Mouse (Mus musculus) ES-E14 (cell line): ENCODE measurements at regions not wholly inside any gene's neighbourhood (a gene's known extent, or its start where the extent isn't known, plus 50 kb on each side); places are given as distances from the start of the nearest gene placed in this dataset.

Experiments used
- DNase-seq: peaks from one replicate; pipeline ENCODE4 v3.0.0-alpha.2; 2013; ENCODE audit warnings: low read depth, low spot score
- H3K27ac ChIP-seq: 2 replicates; pipeline ENCODE4 v1.5.1; 2012; ENCODE audit warnings: low read depth, mild to moderate bottlenecking, low read length, moderate library complexity, mixed read lengths; ENCODE audit not compliant: poor library complexity, insufficient read depth, severe bottlenecking
- H3K36me3 ChIP-seq: 2 replicates; pipeline ENCODE4 v1.6.1; 2012; ENCODE audit warnings: mild to moderate bottlenecking, low read length, moderate library complexity, mixed read lengths; ENCODE audit not compliant: control insufficient read depth, poor library complexity, insufficient read depth, severe bottlenecking
- H3K4me1 ChIP-seq, 2 experiments: fragments of 150-350 bp in 1 of 2; sonication (generic) in 1 of 2; 2 replicates each; pipeline ENCODE4 v1.6.1; 2012; ENCODE audit warnings: low read length in 2 of 2, mild to moderate bottlenecking in 1 of 2, mixed read lengths in 1 of 2; ENCODE audit not compliant: control insufficient read depth in 2 of 2, insufficient read depth in 2 of 2, poor library complexity in 1 of 2
- H3K4me3 ChIP-seq, 2 experiments: fragments of 150-350 bp in 1 of 2; sonication (generic) in 1 of 2; 2 replicates each; pipeline ENCODE4 v1.5.1; 2012; ENCODE audit warnings: low read length in 2 of 2, low read depth in 1 of 2, mild to moderate bottlenecking in 1 of 2, mixed read lengths in 1 of 2; ENCODE audit not compliant: insufficient read depth in 1 of 2, poor library complexity in 1 of 2, severe bottlenecking in 1 of 2
- H3K9ac ChIP-seq: 2 replicates; pipeline ENCODE4 v1.6.1; 2012; ENCODE audit warnings: low read depth, mild to moderate bottlenecking, low read length, mixed read lengths; ENCODE audit not compliant: poor library complexity, insufficient read depth, severe bottlenecking
- H3K9me3 ChIP-seq: fragments of 150-350 bp; sonication (generic); 2 replicates; pipeline ENCODE4 v1.6.1; 2012; ENCODE audit warnings: low read depth, mild to moderate bottlenecking, low read length; ENCODE audit not compliant: control insufficient read depth, insufficient read depth
- CHD2 ChIP-seq: IDR thresholded peaks from 2 replicates; pipeline ENCODE4 v1.6.1; 2014; ENCODE audit warnings: mild to moderate bottlenecking, low read depth, low read length, inconsistent platforms
- HCFC1 ChIP-seq: IDR thresholded peaks from 2 replicates; pipeline ENCODE4 v1.6.1; 2012; ENCODE audit warnings: low read length, inconsistent platforms, borderline replicate concordance; ENCODE audit not compliant: insufficient read depth
- MAFK ChIP-seq: IDR thresholded peaks from 2 replicates; pipeline ENCODE4 v1.6.1; 2014; ENCODE audit warnings: mild to moderate bottlenecking, low read depth, low read length, inconsistent platforms; ENCODE audit not compliant: insufficient read depth
- ZC3H11A ChIP-seq: IDR thresholded peaks from 2 replicates; pipeline ENCODE4 v1.6.1; 2012; ENCODE audit warnings: low read depth, mild to moderate bottlenecking, inconsistent platforms, low read length, borderline replicate concordance
- ZNF384 ChIP-seq: IDR thresholded peaks from 2 replicates; pipeline ENCODE4 v1.6.1; 2012; ENCODE audit warnings: low read depth, low read length, inconsistent platforms
- in situ Hi-C, 2 experiments: fragments of 600-800 bp; cut with MboI; formaldehyde crosslinking; loops; one replicate each; pipeline ENCODE4 v1.15.1; 2025; ENCODE audit warnings: low sequenced_read_pairs in 2 of 2, inconsistent platforms in 1 of 2; ENCODE audit not compliant: unreplicated experiment in 2 of 2

DNA sequence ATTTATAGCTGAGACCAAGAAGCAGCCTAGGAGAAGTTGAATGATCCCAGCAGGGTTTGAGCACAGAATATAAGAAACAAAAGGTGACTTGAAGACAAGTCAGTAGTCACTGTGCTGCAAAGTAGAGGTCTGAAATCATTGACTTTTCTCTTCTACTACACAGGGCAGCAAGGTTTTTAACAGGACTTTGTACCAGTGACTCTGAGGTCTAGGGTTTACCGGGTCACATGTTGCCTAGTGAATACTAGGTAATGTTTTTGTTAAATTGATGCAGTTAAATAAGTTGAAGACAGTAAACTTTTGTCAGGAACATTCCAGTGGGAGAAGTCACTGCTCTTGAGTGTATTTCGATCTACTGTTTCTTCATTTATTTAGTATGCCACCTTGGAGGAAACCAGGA is 433.4 kb downstream of the 1700129C05Rik start:
- Histone ChIP-seq H3K9me3 (no peaks in the 10 kb centered on the region), H3K4me3 (no peak overlapping the region), H3K9ac (no peak overlapping the region), H3K27ac (no peak overlapping the region), H3K36me3 (no peaks in the 10 kb centered on the region), H3K4me1 (no peaks in the 10 kb centered on the region)
- DNase-seq, result no peak
- no peak for TF ChIP-seq MAFK
- TF ChIP-seq CHD2, result no peak
- TF ChIP-seq ZNF384, result no peak
- TF ChIP-seq HCFC1, result no peak
- TF ChIP-seq ZC3H11A, result no peak
- in situ Hi-C loops, result no loop called here

DNA sequence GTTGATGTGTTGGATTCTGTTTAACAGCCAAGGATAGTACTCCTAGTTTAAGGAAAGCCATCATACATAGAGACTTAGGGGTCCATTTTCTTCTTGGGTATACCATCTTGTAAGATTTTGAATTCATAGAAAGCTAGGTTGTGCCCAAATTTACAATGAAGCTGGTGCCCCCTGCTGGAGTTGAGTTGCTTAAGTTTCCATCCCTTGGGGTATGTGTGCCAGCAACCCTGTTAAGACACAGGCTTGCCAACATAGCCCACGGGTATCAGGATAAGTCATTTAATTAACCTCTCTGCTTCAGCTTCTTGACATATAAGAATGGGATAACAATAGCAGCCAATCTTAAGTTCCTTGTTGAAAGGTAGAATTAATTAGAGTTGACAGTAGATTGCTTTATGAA is 440.9 kb downstream of the 1700129C05Rik start:
- no peak overlapping the region for H3K9ac ChIP-seq
- H3K4me3 ChIP-seq, result no peak overlapping the region
- TF ChIP-seq ZNF384 (no peak), MAFK (no peak), CHD2 (no peak), ZC3H11A (no peak), HCFC1 (no peak)
- DNase-seq, result peak; percentile 20
- no peaks in the 10 kb centered on the region for H3K36me3 ChIP-seq
- no peaks in the 10 kb centered on the region for H3K4me1 ChIP-seq
- no peaks in the 10 kb centered on the region for H3K9me3 ChIP-seq
- no peak overlapping the region for H3K27ac ChIP-seq
- in situ Hi-C loops, result no loop called here

DNA sequence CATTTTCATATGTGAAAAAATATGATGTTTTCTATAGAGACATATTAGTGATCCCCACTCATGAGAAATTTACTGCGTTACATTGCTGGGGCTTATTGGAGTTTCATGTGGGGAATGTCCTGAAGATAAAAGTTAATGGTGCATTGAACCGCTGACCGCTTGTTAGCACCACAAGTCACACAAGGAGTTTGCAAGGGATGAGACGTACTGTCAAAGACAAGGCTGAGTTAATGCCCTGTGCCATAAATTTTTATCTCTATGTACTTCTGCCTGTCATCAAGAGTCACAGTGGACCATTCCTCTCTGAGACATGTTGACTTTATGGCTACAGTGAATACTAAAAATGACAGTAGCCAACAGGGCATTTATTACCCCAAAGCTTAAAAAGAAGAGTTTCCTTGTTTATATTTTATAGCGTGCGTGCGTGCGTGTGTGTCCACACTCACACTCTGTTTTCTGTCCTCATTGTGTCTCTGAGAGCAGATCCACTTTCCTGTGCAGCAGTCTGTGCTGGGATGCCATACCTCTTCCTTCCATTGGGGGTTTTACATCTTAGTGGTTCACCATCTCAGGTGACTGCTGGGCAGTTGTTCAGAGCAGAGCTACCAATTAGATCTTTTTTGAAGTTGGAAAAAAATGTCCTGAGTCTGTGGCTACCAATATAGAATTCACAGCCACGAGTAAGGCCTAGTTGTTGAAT is 451.4 kb downstream of the 1700129C05Rik start:
- in situ Hi-C loops, result no loop called here
- Histone ChIP-seq H3K36me3 (no peaks in the 10 kb centered on the region), H3K4me1 (no peaks in the 10 kb centered on the region), H3K4me3 (no peak overlapping the region), H3K27ac (no peak overlapping the region), H3K9ac (no peak overlapping the region), H3K9me3 (no peaks in the 10 kb centered on the region)
- TF ChIP-seq HCFC1, result no peak
- no peak for TF ChIP-seq ZNF384
- no peak for TF ChIP-seq ZC3H11A
- TF ChIP-seq CHD2, result no peak
- no peak for TF ChIP-seq MAFK
- DNase-seq, result no peak

DNA sequence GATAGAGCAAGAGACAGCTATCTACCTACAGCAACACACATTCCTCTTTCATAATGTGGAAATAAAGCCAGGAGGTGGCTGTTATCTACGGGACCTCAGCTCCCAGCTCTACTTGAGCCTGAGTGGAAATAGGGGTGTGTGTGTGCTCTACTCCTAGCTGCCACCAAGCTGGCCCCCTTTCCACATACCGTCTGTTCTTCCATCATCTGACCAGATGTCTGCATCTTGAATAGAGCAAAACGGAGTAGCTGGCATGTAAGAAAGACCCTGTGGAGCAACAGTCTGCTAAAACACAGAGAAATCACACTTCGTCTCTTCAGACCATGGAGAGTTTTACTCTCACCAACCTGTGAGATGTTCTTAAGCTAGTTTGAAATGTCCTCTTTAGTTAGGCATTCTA is 454.9 kb downstream of the 1700129C05Rik start:
- H3K9me3 ChIP-seq, result no peaks in the 10 kb centered on the region
- TF ChIP-seq HCFC1 (no peak), MAFK (no peak), ZC3H11A (no peak), ZNF384 (no peak), CHD2 (no peak)
- no peaks in the 10 kb centered on the region for H3K36me3 ChIP-seq
- no peak overlapping the region for H3K9ac ChIP-seq
- in situ Hi-C loops, result no loop called here
- H3K4me1 ChIP-seq, result no peaks in the 10 kb centered on the region
- H3K4me3 ChIP-seq, result no peak overlapping the region
- DNase-seq, result no peak
- no peak overlapping the region for H3K27ac ChIP-seq

DNA sequence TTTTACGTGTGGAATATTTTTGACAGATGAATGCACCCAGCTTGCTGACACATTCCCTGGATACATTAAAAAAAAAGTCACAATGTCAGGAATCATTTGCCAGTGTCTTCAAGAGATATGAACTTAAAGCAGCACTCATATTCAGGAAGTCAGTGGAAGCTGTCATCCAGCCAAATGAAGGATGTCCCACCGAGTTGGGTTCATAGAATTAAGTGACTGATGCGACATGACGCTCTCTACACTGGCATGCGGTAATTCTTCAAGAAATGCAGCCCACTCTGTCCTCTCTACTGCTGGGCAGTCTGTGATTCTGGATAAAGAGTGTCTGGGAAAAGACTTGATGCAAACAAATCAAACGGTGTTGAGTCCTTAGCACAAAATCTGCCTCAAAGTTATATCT is 463.9 kb downstream of the 1700129C05Rik start:
- Histone ChIP-seq H3K4me1 (no peaks in the 10 kb centered on the region), H3K4me3 (no peak overlapping the region), H3K36me3 (no peaks in the 10 kb centered on the region), H3K27ac (no peak overlapping the region), H3K9me3 (no peaks in the 10 kb centered on the region), H3K9ac (no peak overlapping the region)
- in situ Hi-C loops, result no loop called here
- no peak for TF ChIP-seq CHD2
- no peak for TF ChIP-seq ZC3H11A
- TF ChIP-seq ZNF384, result no peak
- no peak for TF ChIP-seq MAFK
- TF ChIP-seq HCFC1, result no peak
- DNase-seq, result no peak
